Mouse (Mus musculus) WW6 (cell line): Measurements from ENCODE around the gene Rgs8.

Experiments
- DNase-seq: peaks from one replicate; pipeline ENCODE4 v3.0.0-alpha.2; 2013; ENCODE audit warnings: low read depth, low spot score

Gene Rgs8

GRCm38 (mm10) chr1:153673900-153674299 is 21.1 kb downstream of the Rgs8 start:
- DNase-seq: no peak

GRCm38 (mm10) chr1:153675591-153675990 is 22.8 kb downstream of the Rgs8 start:
- DNase-seq: no peak

- DNase-seq: no peak
These were observed 24.8 kb downstream of the Rgs8 start for GRCm38 (mm10) chr1:153677635-153678034.

GRCm38 (mm10) chr1:153679147-153679546 is 26.3 kb downstream of the Rgs8 start:
- no peak for DNase-seq

GRCm38 (mm10) chr1:153679653-153680052 is 26.8 kb downstream of the Rgs8 start:
- DNase-seq: no peak

GRCm38 (mm10) chr1:153680363-153680762 is 27.5 kb downstream of the Rgs8 start:
- no peak for DNase-seq

GRCm38 (mm10) chr1:153681036-153681435 is 28.2 kb downstream of the Rgs8 start:
- DNase-seq: no peak

- DNase-seq: no peak
These were observed 30.4 kb downstream of the Rgs8 start for GRCm38 (mm10) chr1:153683190-153683589.

- no peak for DNase-seq
These were observed 32.8 kb downstream of the Rgs8 start for GRCm38 (mm10) chr1:153685630-153686029.

GRCm38 (mm10) chr1:153692526-153692925 is 39.7 kb downstream of the Rgs8 start:
- DNase-seq: no peak

- no peak for DNase-seq
These were observed 41.7 kb downstream of the Rgs8 start for GRCm38 (mm10) chr1:153694372-153695120.

GRCm38 (mm10) chr1:153695398-153695797 is 42.6 kb downstream of the Rgs8 start:
- DNase-seq: no peak

GRCm38 (mm10) chr1:153696093-153696492 is 43.3 kb downstream of the Rgs8 start:
- no peak for DNase-seq

- DNase-seq: no peak
These were observed 43.7 kb downstream of the Rgs8 start for GRCm38 (mm10) chr1:153696541-153696940.

GRCm38 (mm10) chr1:153697581-153698251 is 44.9 kb downstream of the Rgs8 start:
- no peak for DNase-seq

- DNase-seq: no peak
These were observed 45.7 kb downstream of the Rgs8 start for GRCm38 (mm10) chr1:153698311-153699084.

- DNase-seq: no peak
These were observed 47.7 kb downstream of the Rgs8 start for GRCm38 (mm10) chr1:153700448-153701063.

- DNase-seq: no peak
These were observed 48.6 kb downstream of the Rgs8 start for GRCm38 (mm10) chr1:153701461-153701860.

- DNase-seq: no peak
These were observed 49.5 kb downstream of the Rgs8 start for GRCm38 (mm10) chr1:153702166-153702852.

GRCm38 (mm10) chr1:153702853-153703410 is 50.1 kb downstream of the Rgs8 start:
- no peak for DNase-seq

GRCm38 (mm10) chr1:153703445-153703991 is 50.7 kb downstream of the Rgs8 start:
- no peak for DNase-seq
